Mouse (Mus musculus) midbrain, embryonic 10.5 days (tissue): ENCODE data around the gene Vps33b. TPM values are rescaled to one million over a fixed set of nuclear protein-coding genes. Genes with fewer than 3 reads are reported as not detected.
A peak's percentile ranks its signal among the peaks of the same experiment; 100 is the strongest.

ENCODE experiments used
- DNase-seq: peaks from one replicate; pipeline ENCODE4 v3.0.0-alpha.2; 2017; ENCODE audit warnings: low spot score
- H3K27ac ChIP-seq: fragments of 300-500 bp; sonication (generic); replicated peaks from 2 replicates; pipeline ENCODE4 v1.5.1; 2016; ENCODE audit warnings: mild to moderate bottlenecking
- H3K27me3 ChIP-seq: fragments of 300-500 bp; sonication (generic); 2 replicates; pipeline ENCODE4 v1.6.1; 2016; ENCODE audit warnings: low read depth, mild to moderate bottlenecking; ENCODE audit not compliant: poor library complexity, severe bottlenecking
- H3K36me3 ChIP-seq: fragments of 300-500 bp; sonication (generic); 2 replicates; pipeline ENCODE4 v1.6.1; 2016; ENCODE audit warnings: mild to moderate bottlenecking, moderate library complexity
- H3K4me1 ChIP-seq: fragments of 300-500 bp; sonication (generic); 2 replicates; pipeline ENCODE4 v1.6.1; 2016
- H3K4me3 ChIP-seq: fragments of 300-500 bp; sonication (generic); 2 replicates; pipeline ENCODE4 v1.5.1; 2016; ENCODE audit warnings: mild to moderate bottlenecking, moderate library complexity
- H3K9me3 ChIP-seq: fragments of 300-500 bp; sonication (generic); replicated peaks from 2 replicates; pipeline ENCODE4 v1.6.1; 2016; ENCODE audit warnings: mild to moderate bottlenecking
- WGBS: fragments of 180-500 bp; shearing (Covaris S2); methylation state at CpG from one replicate; pipeline ENCODE4 v1.1.7; 2016; 5-methylcytosine and 5-hydroxymethylcytosine counted together
- polyA plus RNA-seq: library from polyadenylated mRNA; unstranded; fragments of >200 nt; fragmentation: Nextera tagmentation; extraction: Ambion mirVana; gene quantifications from 2 replicates; pipeline ENCODE4 v1.2.1, GENCODE M21; 2016

Vps33b gene
- polyA plus RNA-seq, result 16.6 and 19.9 TPM in 2 replicates

- WGBS, result 4% methylated on average over 21 of the region's 21 CpGs
- peak within 1 kb of the TSS; percentile 86 for H3K27ac ChIP-seq
- DNase-seq, result peak; percentile 94
- H3K9me3 ChIP-seq, result peaks cover 9% of the 10 kb centered on the region
- H3K27me3 ChIP-seq, result no peaks in the 10 kb centered on the region
- H3K4me1 ChIP-seq, result peaks cover 23% of the 10 kb centered on the region
- peak within 1 kb of the TSS; percentile 91 for H3K4me3 ChIP-seq
- peaks cover 50% of the 10 kb centered on the region for H3K36me3 ChIP-seq
These were observed at the start of gene Vps33b for GRCm38 (mm10) chr7:80268897-80269750. Gene Vps33b (plus strand): TSS chr7:80269649.

DNA sequence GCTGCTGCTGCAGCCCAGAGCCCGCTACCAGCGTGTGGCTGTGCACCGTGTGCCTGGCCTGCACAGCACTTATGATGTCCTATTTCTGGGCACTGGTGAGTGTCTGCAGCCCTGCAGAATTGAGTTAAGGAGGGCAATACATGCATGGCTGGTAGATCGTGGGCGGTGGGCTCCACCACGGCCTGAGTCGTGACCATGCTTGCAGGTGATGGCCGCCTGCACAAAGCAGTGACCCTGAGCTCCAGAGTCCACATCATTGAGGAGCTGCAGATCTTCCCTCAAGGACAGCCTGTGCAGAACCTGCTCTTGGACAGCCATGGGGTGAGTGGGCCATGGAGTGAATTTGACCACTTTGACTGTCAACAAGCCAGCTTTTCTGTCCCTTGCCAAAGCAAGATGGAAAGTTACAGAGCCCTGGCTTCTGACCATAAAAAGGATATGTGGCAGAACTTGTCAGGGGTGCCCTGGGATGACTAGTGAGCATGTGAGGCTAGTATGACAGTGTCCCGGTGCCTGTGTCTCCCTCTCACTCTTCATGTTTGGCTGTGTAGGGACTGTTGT is 49.1 kb upstream of the Vps33b start:
- no peak for DNase-seq
- H3K36me3 ChIP-seq, result peaks cover 97% of the 10 kb centered on the region
- peaks cover 3% of the 10 kb centered on the region for H3K4me1 ChIP-seq
- H3K27ac ChIP-seq, result no peak overlapping the region
- 94% methylated on average over 9 of the region's 9 CpGs for WGBS
- H3K27me3 ChIP-seq, result no peaks in the 10 kb centered on the region
- H3K4me3 ChIP-seq, result no peak overlapping the region
- no peaks in the 10 kb centered on the region for H3K9me3 ChIP-seq

GRCm38 (mm10) chr7:80221179-80221750 is 48.2 kb upstream of the Vps33b start:
- 84% methylated on average over 4 of the region's 4 CpGs for WGBS
- DNase-seq, result no peak

GRCm38 (mm10) chr7:80227065-80227464 is 42.4 kb upstream of the Vps33b start:
- WGBS, result 94% methylated on average over 4 of the region's 4 CpGs
- no peak overlapping the region for H3K4me3 ChIP-seq
- no peak overlapping the region for H3K27ac ChIP-seq
- no peak for DNase-seq
- peaks cover 21% of the 10 kb centered on the region for H3K4me1 ChIP-seq
- peaks cover 60% of the 10 kb centered on the region for H3K36me3 ChIP-seq
- H3K9me3 ChIP-seq, result no peaks in the 10 kb centered on the region
- H3K27me3 ChIP-seq, result peaks cover 19% of the 10 kb centered on the region; the same call in 1 of the 2 replicates

More at GRCm38 (mm10) chr7:80221179-80221750, 48.2 kb upstream of the Vps33b start:
- H3K9me3 ChIP-seq, result no peaks in the 10 kb centered on the region
- no peaks in the 10 kb centered on the region; the same call in 1 of the 2 replicates for H3K4me1 ChIP-seq
- peaks cover 97% of the 10 kb centered on the region for H3K36me3 ChIP-seq
- no peak overlapping the region for H3K4me3 ChIP-seq
- no peak overlapping the region for H3K27ac ChIP-seq
- no peaks in the 10 kb centered on the region for H3K27me3 ChIP-seq

- Histone ChIP-seq H3K27me3 (peaks cover 19% of the 10 kb centered on the region; the same call in 1 of the 2 replicates), H3K36me3 (peaks cover 31% of the 10 kb centered on the region), H3K27ac (no peak overlapping the region), H3K9me3 (no peaks in the 10 kb centered on the region), H3K4me1 (peaks cover 42% of the 10 kb centered on the region), H3K4me3 (no peak overlapping the region)
- WGBS, result 64% methylated on average over 6 of the region's 6 CpGs
- no peak for DNase-seq
These were observed 39.3 kb upstream of the Vps33b start for GRCm38 (mm10) chr7:80230196-80230595.

GRCm38 (mm10) chr7:80231971-80232488 is 37.4 kb upstream of the Vps33b start:
- peaks cover 42% of the 10 kb centered on the region for H3K4me1 ChIP-seq
- peak; percentile 17 for DNase-seq
- peaks cover 19% of the 10 kb centered on the region; the same call in 1 of the 2 replicates for H3K27me3 ChIP-seq
- no peaks in the 10 kb centered on the region for H3K9me3 ChIP-seq
- H3K36me3 ChIP-seq, result peaks cover 18% of the 10 kb centered on the region
- WGBS, result 2% methylated on average over 29 of the region's 29 CpGs
- peak overlapping the region; percentile 81 for H3K4me3 ChIP-seq
- peak overlapping the region; percentile 79 for H3K27ac ChIP-seq

- Histone ChIP-seq H3K4me3 (peak within 1 kb of the TSS; percentile 81), H3K36me3 (peaks cover 13% of the 10 kb centered on the region), H3K27me3 (peaks cover 19% of the 10 kb centered on the region; the same call in 1 of the 2 replicates), H3K9me3 (no peaks in the 10 kb centered on the region), H3K4me1 (peaks cover 42% of the 10 kb centered on the region), H3K27ac (peak within 1 kb of the TSS; percentile 79)
- peak; percentile 97 for DNase-seq
- WGBS, result under 1% methylated on average over 56 of the region's 56 CpGs
These were observed 36.9 kb upstream of the Vps33b start, which contains the start of the genes Cib1 and Gdpgp1 for GRCm38 (mm10) chr7:80232489-80233029. Gene Cib1 (minus strand): TSS chr7:80232813. Gene Gdpgp1 (plus strand): TSS chr7:80232865.

DNA sequence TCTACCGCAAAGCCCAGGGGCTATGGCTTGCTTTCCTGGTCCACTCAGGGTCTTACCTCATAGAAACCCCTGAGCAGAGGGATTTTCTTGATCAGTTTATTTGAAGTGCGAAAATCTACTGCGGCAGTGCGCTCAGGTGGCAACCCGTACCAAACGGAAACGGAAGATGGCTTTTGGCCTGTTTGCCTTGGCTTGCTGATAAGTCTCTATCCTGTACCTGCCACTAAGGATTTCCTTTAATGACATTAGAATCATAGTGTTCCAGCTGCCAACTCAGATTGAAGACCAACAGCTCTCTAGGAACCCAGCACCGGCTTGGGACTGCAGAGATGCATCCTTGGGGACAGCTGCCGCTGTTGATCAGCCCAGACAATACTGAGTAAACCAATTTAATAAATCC is 35.6 kb upstream of the Vps33b start:
- peak overlapping the region; percentile 81 for H3K4me3 ChIP-seq
- H3K27me3 ChIP-seq, result peaks cover 19% of the 10 kb centered on the region; the same call in 1 of the 2 replicates
- H3K9me3 ChIP-seq, result no peaks in the 10 kb centered on the region
- H3K4me1 ChIP-seq, result peaks cover 42% of the 10 kb centered on the region
- no peak for DNase-seq
- WGBS, result 78% methylated on average over 9 of the region's 9 CpGs
- H3K36me3 ChIP-seq, result peaks cover 16% of the 10 kb centered on the region
- no peak overlapping the region for H3K27ac ChIP-seq

DNA sequence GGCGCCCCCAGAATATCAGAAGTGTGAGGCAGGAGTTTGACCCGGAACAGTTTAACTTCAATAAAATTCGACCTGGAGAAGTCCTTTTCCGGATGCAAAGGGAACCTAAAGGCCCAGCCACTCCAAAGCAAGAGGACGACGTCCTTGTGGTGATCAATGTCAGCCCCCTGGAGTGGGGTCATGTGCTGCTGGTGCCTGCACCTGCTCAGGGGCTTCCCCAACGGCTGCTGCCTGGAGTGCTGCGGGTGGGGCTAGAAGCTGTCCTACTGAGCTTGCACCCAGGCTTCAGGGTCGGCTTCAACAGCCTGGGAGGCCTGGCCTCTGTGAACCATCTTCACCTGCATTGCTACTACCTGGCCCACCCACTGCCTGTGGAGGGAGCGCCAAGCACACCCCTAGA is 30.9 kb upstream of the Vps33b start:
- no peak overlapping the region for H3K27ac ChIP-seq
- DNase-seq, result no peak
- peaks cover 6% of the 10 kb centered on the region for H3K4me1 ChIP-seq
- no peak overlapping the region for H3K4me3 ChIP-seq
- WGBS, result 90% methylated on average over 10 of the region's 10 CpGs
- no peaks in the 10 kb centered on the region for H3K27me3 ChIP-seq
- no peaks in the 10 kb centered on the region for H3K9me3 ChIP-seq
- H3K36me3 ChIP-seq, result peaks cover 42% of the 10 kb centered on the region

DNA sequence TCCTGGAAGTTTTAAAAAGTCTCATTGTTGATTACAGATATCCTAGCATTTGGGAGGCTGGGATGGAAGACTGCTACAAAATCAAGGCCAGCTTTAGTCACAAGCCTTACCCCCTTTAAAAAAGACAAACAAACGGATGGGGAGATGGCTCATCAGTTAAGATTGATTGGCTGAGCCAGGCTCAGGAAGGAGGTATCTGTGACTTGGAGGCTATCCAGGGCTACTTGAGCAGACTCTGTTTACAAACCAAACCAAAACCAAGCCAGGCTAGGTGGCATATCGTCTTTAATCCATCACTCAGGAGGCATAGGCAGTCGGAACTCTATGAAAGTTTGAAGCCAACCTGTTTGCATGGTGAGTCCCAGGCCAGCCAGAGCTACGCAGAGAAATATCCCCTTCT is 27.8 kb upstream of the Vps33b start:
- no peak overlapping the region for H3K27ac ChIP-seq
- WGBS, result 90% methylated on average over 4 of the region's 4 CpGs
- no peak for DNase-seq
- H3K36me3 ChIP-seq, result peaks cover 40% of the 10 kb centered on the region
- H3K4me3 ChIP-seq, result no peak overlapping the region
- H3K4me1 ChIP-seq, result 0 out of 2 replicates have a peak, but pooled peaks cover 3% of the 10 kb centered on the region
- H3K9me3 ChIP-seq, result no peaks in the 10 kb centered on the region
- no peaks in the 10 kb centered on the region for H3K27me3 ChIP-seq

DNA sequence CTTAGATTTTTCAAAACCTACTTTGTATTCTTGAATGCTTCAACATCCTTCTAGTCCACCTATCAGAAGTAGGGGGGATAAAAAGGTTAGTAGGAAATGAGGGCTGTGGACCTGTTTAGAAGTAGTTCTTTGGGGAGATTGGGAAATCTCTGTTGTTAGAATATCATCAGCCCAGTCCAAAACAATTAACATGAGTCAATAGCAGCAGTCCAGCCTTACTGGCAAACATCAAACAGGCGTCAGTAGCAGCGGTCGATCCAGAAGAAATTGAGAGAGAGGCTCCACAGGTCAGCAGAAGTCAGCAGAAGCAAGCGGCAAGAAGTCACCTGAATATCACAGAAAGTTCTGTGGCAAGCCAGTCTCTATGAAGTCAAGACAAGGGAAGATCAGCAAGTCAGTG is 24.6 kb upstream of the Vps33b start:
- no peak for DNase-seq
- 89% methylated on average over 4 of the region's 4 CpGs for WGBS
- H3K4me1 ChIP-seq, result 0 out of 2 replicates have a peak, but pooled peaks cover 3% of the 10 kb centered on the region
- peaks cover 17% of the 10 kb centered on the region for H3K36me3 ChIP-seq
- H3K27ac ChIP-seq, result no peak overlapping the region
- no peaks in the 10 kb centered on the region for H3K27me3 ChIP-seq
- H3K9me3 ChIP-seq, result no peaks in the 10 kb centered on the region
- H3K4me3 ChIP-seq, result no peak overlapping the region

- peaks cover 3% of the 10 kb centered on the region for H3K36me3 ChIP-seq
- H3K27ac ChIP-seq, result peak within 1 kb of the TSS; percentile 88
- no peaks in the 10 kb centered on the region for H3K9me3 ChIP-seq
- under 1% methylated on average over 48 of the region's 48 CpGs for WGBS
- DNase-seq, result peak; percentile 97
- H3K27me3 ChIP-seq, result no peaks in the 10 kb centered on the region
- H3K4me1 ChIP-seq, result 0 out of 2 replicates have a peak, but pooled peaks cover 3% of the 10 kb centered on the region
- peak within 1 kb of the TSS; percentile 59 for H3K4me3 ChIP-seq
These were observed 23.2 kb upstream of the Vps33b start, which contains the start of gene Ttll13 for GRCm38 (mm10) chr7:80246148-80246721. Gene Ttll13 (plus strand): TSS chr7:80246376.
